Mouse (Mus musculus): ENCODE measurements around the gene Ryr1. TPM values are rescaled to one million over a fixed set of nuclear protein-coding genes. Genes with fewer than 3 reads are reported as not detected.

Gene Ryr1
- polyA plus RNA-seq, 1 experiment from 2014 or later = 0.58 TPM

DNA sequence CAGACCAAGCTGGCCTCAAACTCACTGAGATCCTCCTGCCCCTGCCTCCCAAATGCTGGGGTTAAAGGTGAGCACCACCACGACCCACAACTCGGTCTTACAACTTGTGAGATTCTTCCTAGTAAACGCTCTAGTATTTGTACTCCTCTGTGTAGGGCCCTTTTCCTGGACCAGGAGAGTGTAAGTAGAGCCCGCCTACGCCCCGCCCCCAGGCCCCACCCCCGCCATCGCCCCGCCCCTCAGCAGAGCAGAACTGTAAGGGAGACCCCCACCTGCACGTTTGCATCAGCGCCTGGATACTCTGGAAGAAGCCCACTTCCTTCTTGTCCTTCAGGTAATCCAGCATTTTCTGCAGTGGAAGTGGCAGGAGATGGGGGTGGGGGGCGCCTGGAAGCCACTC lies 78.4 kb downstream of the Ryr1 start:
- Histone ChIP-seq H3K27ac (ENCODE audit: low read length) (no peak overlapping the region), H3K36me3 (ENCODE audit: control insufficient read depth, insufficient read depth, low read length) (no peaks in the 10 kb centered on the region), H3K9ac (ENCODE audit: low read length) (no peak overlapping the region), H3K27me3 (ENCODE audit: control insufficient read depth, insufficient read depth, low read depth, low read length) (peaks cover 3% of the 10 kb centered on the region; the same call in 1 of the 2 replicates), H3K4me1 (replicated peaks; ENCODE audit: control insufficient read depth, insufficient read depth, low read length) (peaks cover 17% of the 10 kb centered on the region), H3K9me3 (ENCODE audit: control insufficient read depth, low read length) (0 out of 2 replicates have a peak, but pooled peaks cover 3% of the 10 kb centered on the region), H3K4me2 (ENCODE audit: low read depth, low read length) (0 out of 2 replicates have a peak overlapping the region, but pooled peaks have one; percentile 9), H3K4me3 (ENCODE audit: low read length) (no peak overlapping the region)
- WGBS = 9% methylated on average over 11 of the region's 12 CpGs
- ATAC-seq (ENCODE audit: low read depth) = no peak

- no peak overlapping the region for H3K9ac ChIP-seq (ENCODE audit: low read length)
- H3K9me3 ChIP-seq (ENCODE audit: control insufficient read depth, low read length) = 0 out of 2 replicates have a peak, but pooled peaks cover 3% of the 10 kb centered on the region
- H3K36me3 ChIP-seq (ENCODE audit: control insufficient read depth, insufficient read depth, low read length) = no peaks in the 10 kb centered on the region
- H3K4me2 ChIP-seq (ENCODE audit: low read depth, low read length) = no peak overlapping the region
- ATAC-seq (ENCODE audit: low read depth) = no peak
- peaks cover 19% of the 10 kb centered on the region for H3K4me1 ChIP-seq (replicated peaks; ENCODE audit: control insufficient read depth, insufficient read depth, low read length)
- 55% methylated on average over 9 of the region's 9 CpGs for WGBS
- no peaks in the 10 kb centered on the region for H3K27me3 ChIP-seq (ENCODE audit: control insufficient read depth, insufficient read depth, low read depth, low read length)
- H3K4me3 ChIP-seq (ENCODE audit: low read length) = no peak overlapping the region
- H3K27ac ChIP-seq (ENCODE audit: low read length) = no peak overlapping the region
Measured at GRCm38 (mm10) chr7:29044302-29044701, 80.7 kb downstream of the Ryr1 start.

DNA sequence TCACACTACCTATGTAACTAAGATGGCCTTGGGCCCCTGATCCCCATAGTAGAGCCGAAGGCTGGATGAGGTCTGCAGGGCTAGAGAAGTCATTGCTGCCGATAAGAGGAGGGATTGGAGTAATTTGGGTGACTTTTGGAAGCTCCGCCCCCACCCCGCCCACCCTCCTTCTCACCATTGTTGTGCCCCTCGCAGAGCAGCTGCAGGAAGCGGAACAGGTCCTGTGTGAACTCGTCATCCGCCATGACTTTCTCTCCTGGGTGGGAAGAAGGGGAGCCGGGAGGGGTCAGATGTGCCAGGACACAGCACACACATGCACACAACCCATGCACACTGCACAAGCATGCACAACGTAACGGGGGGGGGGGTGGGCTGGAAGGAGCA lies 81.3 kb downstream of the Ryr1 start:
- Histone ChIP-seq H3K27me3 (ENCODE audit: control insufficient read depth, insufficient read depth, low read depth, low read length) (no peaks in the 10 kb centered on the region), H3K9ac (ENCODE audit: low read length) (no peak overlapping the region), H3K4me1 (replicated peaks; ENCODE audit: control insufficient read depth, insufficient read depth, low read length) (peaks cover 19% of the 10 kb centered on the region), H3K4me2 (ENCODE audit: low read depth, low read length) (peak overlapping the region; percentile 37), H3K36me3 (ENCODE audit: control insufficient read depth, insufficient read depth, low read length) (no peaks in the 10 kb centered on the region), H3K27ac (ENCODE audit: low read length) (peak overlapping the region; percentile 26), H3K9me3 (ENCODE audit: control insufficient read depth, low read length) (0 out of 2 replicates have a peak, but pooled peaks cover 3% of the 10 kb centered on the region), H3K4me3 (ENCODE audit: low read length) (peak overlapping the region; percentile 16; the same call in 1 of the 2 replicates)
- 30% methylated on average over 10 of the region's 11 CpGs for WGBS
- peak; percentile 23 for ATAC-seq (ENCODE audit: low read depth)

DNA sequence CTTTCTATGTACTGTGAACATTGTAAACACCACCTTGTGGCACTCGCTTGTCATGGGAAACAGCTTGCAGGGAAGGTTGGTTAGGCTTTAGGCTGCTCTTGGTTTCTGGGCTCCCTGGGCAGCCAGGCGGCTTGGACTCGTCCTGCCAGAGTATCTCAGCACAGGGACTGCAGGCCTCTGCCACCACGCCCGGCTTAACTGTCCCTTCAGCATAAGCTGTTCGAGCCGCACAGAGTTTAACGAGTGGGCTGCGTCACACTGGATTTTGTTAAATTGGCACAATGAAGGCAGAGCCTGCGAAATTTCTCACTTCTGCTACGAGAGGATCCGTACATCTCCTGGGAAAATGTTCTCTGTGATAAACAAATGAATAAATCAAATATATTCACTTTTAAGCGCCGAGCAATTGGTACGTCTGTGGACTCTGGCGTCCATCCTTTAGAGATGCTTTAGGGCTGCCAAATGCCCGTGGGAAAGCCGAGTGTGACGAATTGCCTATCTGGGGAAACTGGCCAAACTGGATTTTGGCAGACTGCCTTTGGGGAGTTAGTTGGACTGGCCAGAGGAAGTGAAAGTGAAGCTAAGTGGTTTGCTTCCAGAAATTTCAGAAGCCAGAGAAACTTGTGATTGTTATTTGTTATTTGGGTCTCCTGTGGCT lies 81.8 kb downstream of the Ryr1 start:
- Histone ChIP-seq H3K27ac (ENCODE audit: low read length) (peak overlapping the region; percentile 41), H3K4me3 (ENCODE audit: low read length) (peak overlapping the region; percentile 16; the same call in 1 of the 2 replicates), H3K4me2 (ENCODE audit: low read depth, low read length) (peak overlapping the region; percentile 37), H3K9ac (ENCODE audit: low read length) (no peak overlapping the region), H3K9me3 (ENCODE audit: control insufficient read depth, low read length) (0 out of 2 replicates have a peak, but pooled peaks cover 1% of the 10 kb centered on the region), H3K27me3 (ENCODE audit: control insufficient read depth, insufficient read depth, low read depth, low read length) (no peaks in the 10 kb centered on the region), H3K4me1 (replicated peaks; ENCODE audit: control insufficient read depth, insufficient read depth, low read length) (peaks cover 19% of the 10 kb centered on the region), H3K36me3 (ENCODE audit: control insufficient read depth, insufficient read depth, low read length) (no peaks in the 10 kb centered on the region)
- peak; percentile 76 for ATAC-seq (ENCODE audit: low read depth)
- 21% methylated on average over 19 of the region's 19 CpGs for WGBS

- H3K36me3 ChIP-seq (ENCODE audit: control insufficient read depth, insufficient read depth, low read length) = no peaks in the 10 kb centered on the region
- no peak overlapping the region for H3K4me3 ChIP-seq (ENCODE audit: low read length)
- no peak overlapping the region for H3K27ac ChIP-seq (ENCODE audit: low read length)
- no peak overlapping the region for H3K9ac ChIP-seq (ENCODE audit: low read length)
- H3K4me2 ChIP-seq (ENCODE audit: low read depth, low read length) = no peak overlapping the region
- 77% methylated on average over 5 of the region's 5 CpGs for WGBS
- no peak for ATAC-seq (ENCODE audit: low read depth)
- peaks cover 19% of the 10 kb centered on the region for H3K4me1 ChIP-seq (replicated peaks; ENCODE audit: control insufficient read depth, insufficient read depth, low read length)
- no peaks in the 10 kb centered on the region for H3K9me3 ChIP-seq (ENCODE audit: control insufficient read depth, low read length)
- H3K27me3 ChIP-seq (ENCODE audit: control insufficient read depth, insufficient read depth, low read depth, low read length) = no peaks in the 10 kb centered on the region
Measured at GRCm38 (mm10) chr7:29041194-29041593, 83.8 kb downstream of the Ryr1 start.

DNA sequence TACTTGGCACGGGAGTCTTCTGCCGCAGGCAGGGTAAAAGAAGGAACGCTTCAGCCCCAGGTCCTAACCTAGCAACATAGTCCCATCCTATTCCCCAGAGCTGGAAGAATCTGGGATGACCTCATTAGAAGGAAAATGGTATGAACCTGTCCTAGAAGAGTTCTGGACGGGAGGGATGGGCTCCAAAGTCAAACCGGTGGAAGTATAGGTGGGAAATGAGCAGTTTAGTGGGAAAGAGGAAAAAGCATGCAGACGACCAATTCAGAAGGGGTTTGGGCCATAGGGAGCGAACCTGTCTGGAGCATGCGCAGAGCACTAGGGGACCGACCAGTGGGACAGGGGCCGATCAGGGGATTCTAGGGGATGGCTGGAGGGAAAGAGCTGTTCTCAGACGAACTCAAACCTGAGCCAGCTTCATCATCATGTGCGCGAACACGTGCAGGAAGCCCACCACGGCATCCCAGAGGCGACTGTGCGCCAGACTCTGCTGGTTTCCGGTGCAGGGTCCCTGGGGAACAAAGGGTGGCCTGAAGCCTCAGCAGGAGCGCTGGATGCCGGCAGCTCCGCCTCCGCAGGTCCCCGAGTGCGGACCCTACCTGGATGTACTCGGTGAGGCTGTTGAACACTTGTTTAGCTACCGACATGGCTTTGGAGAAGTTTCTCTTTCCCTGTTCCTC lies 84.9 kb downstream of the Ryr1 start:
- H3K4me2 ChIP-seq (ENCODE audit: low read depth, low read length) = peak overlapping the region; percentile 73
- no peaks in the 10 kb centered on the region for H3K27me3 ChIP-seq (ENCODE audit: control insufficient read depth, insufficient read depth, low read depth, low read length)
- no peaks in the 10 kb centered on the region for H3K36me3 ChIP-seq (ENCODE audit: control insufficient read depth, insufficient read depth, low read length)
- H3K9me3 ChIP-seq (ENCODE audit: control insufficient read depth, low read length) = no peaks in the 10 kb centered on the region
- 1% methylated on average over 26 of the region's 26 CpGs for WGBS
- peaks cover 19% of the 10 kb centered on the region for H3K4me1 ChIP-seq (replicated peaks; ENCODE audit: control insufficient read depth, insufficient read depth, low read length)
- no peak overlapping the region for H3K27ac ChIP-seq (ENCODE audit: low read length)
- peak; percentile 22; the same call in 1 of the 2 replicates for ATAC-seq (ENCODE audit: low read depth)
- peak overlapping the region; percentile 63 for H3K9ac ChIP-seq (ENCODE audit: low read length)
- H3K4me3 ChIP-seq (ENCODE audit: low read length) = peak overlapping the region; percentile 42

- H3K27ac ChIP-seq (ENCODE audit: low read length) = no peak overlapping the region
- H3K4me3 ChIP-seq (ENCODE audit: low read length) = peak overlapping the region; percentile 42
- peak overlapping the region; percentile 73 for H3K4me2 ChIP-seq (ENCODE audit: low read depth, low read length)
- no peaks in the 10 kb centered on the region for H3K36me3 ChIP-seq (ENCODE audit: control insufficient read depth, insufficient read depth, low read length)
- H3K9ac ChIP-seq (ENCODE audit: low read length) = peak overlapping the region; percentile 63; the same call in 1 of the 2 replicates
- no peaks in the 10 kb centered on the region for H3K9me3 ChIP-seq (ENCODE audit: control insufficient read depth, low read length)
- peaks cover 19% of the 10 kb centered on the region for H3K4me1 ChIP-seq (replicated peaks; ENCODE audit: control insufficient read depth, insufficient read depth, low read length)
- WGBS = under 1% methylated on average over 11 of the region's 11 CpGs
- peak; percentile 60 for ATAC-seq (ENCODE audit: low read depth)
- no peaks in the 10 kb centered on the region for H3K27me3 ChIP-seq (ENCODE audit: control insufficient read depth, insufficient read depth, low read depth, low read length)
Measured at GRCm38 (mm10) chr7:29039604-29039984, 85.4 kb downstream of the Ryr1 start.

DNA sequence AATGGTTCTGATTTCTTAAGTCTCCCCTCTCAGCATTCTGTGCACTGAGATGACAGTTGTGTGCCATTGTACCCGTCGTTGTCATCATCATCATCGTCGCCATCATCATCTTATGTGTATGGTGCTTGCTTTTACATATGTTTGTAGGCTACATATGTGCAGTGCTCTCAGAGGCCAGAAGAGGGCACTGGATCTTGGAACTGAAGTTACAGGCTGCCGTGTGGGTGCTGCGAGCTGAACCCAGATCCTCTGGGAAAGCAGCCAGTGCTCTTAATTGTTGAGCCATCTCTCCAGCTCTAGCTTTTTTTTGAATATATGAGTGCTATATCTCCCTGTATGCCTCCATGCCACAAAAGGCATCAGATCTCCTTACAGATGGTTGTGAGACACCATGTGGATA lies 87.7 kb downstream of the Ryr1 start:
- ATAC-seq (ENCODE audit: low read depth) = no peak
- no peak overlapping the region for H3K4me3 ChIP-seq (ENCODE audit: low read length)
- 80% methylated on average over 6 of the region's 6 CpGs for WGBS
- no peak overlapping the region for H3K9ac ChIP-seq (ENCODE audit: low read length)
- no peaks in the 10 kb centered on the region for H3K9me3 ChIP-seq (ENCODE audit: control insufficient read depth, low read length)
- no peaks in the 10 kb centered on the region for H3K27me3 ChIP-seq (ENCODE audit: control insufficient read depth, insufficient read depth, low read depth, low read length)
- H3K4me1 ChIP-seq (replicated peaks; ENCODE audit: control insufficient read depth, insufficient read depth, low read length) = 0 out of 2 replicates have a peak, but pooled peaks cover 3% of the 10 kb centered on the region
- H3K27ac ChIP-seq (ENCODE audit: low read length) = no peak overlapping the region
- no peak overlapping the region for H3K4me2 ChIP-seq (ENCODE audit: low read depth, low read length)
- H3K36me3 ChIP-seq (ENCODE audit: control insufficient read depth, insufficient read depth, low read length) = no peaks in the 10 kb centered on the region

DNA sequence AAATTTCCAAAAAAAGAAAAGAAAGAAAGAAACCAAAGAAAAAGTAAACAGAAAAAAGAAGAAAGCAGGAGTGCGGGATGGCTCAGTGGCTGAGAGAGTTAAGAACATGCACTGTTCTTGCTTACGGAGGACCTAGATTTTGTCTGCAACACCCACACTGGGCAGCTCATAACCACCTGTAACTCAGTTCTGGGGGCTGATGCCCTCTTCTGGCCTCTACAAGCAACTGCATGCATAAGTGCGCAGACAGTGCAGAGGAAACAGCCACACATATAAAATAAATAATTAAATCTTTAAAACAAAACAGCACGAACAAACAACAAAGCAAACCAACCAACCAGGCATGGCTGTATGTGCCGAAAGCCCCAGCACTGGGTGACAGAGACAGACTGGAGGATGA lies 92.3 kb downstream of the Ryr1 start:
- 84% methylated on average over 5 of the region's 5 CpGs for WGBS
- H3K4me2 ChIP-seq (ENCODE audit: low read depth, low read length) = no peak overlapping the region
- H3K4me3 ChIP-seq (ENCODE audit: low read length) = no peak overlapping the region
- H3K27ac ChIP-seq (ENCODE audit: low read length) = no peak overlapping the region
- no peaks in the 10 kb centered on the region for H3K9me3 ChIP-seq (ENCODE audit: control insufficient read depth, low read length)
- no peaks in the 10 kb centered on the region for H3K4me1 ChIP-seq (replicated peaks; ENCODE audit: control insufficient read depth, insufficient read depth, low read length)
- H3K9ac ChIP-seq (ENCODE audit: low read length) = no peak overlapping the region
- no peak for ATAC-seq (ENCODE audit: low read depth)
- H3K27me3 ChIP-seq (ENCODE audit: control insufficient read depth, insufficient read depth, low read depth, low read length) = no peaks in the 10 kb centered on the region
- H3K36me3 ChIP-seq (ENCODE audit: control insufficient read depth, insufficient read depth, low read length) = no peaks in the 10 kb centered on the region
